Mouse (Mus musculus): ENCODE results near the gene Eif4a1. TPM values are rescaled to one million over a fixed set of nuclear protein-coding genes. Genes with fewer than 3 reads are reported as not detected.

Eif4a1 gene
- total and polyA plus RNA-seq, 3 experiments: 114 to 1,689 (median 634) TPM

GRCm38 (mm10) chr11:69684128-69684745 lies 12.0 kb upstream of the Eif4a1 start (continued):
- no peak for TF ChIP-seq JUND (IDR thresholded peaks at IDR 0.05; ENCODE audit: low read depth, low read length)
- no peak for TF ChIP-seq POLR2AphosphoS2 (IDR thresholded peaks at IDR 0.05; ENCODE audit: low read length)
- no peak for TF ChIP-seq EP300 (IDR thresholded peaks at IDR 0.05; ENCODE audit: low read depth in 1 of 2, low read length in 2 of 2)

- H3K36me3 ChIP-seq (ENCODE audit: control insufficient read depth in 1 of 2, insufficient read depth in 2 of 2, low read length in 2 of 2): peaks cover 4 to 15% of the 10 kb centered on the region in 2 experiments; a peak in 3 of 4 replicates
- peaks cover 6 to 12% of the 10 kb centered on the region in 2 experiments; a peak in 3 of 4 replicates for H3K4me1 ChIP-seq (ENCODE audit: control insufficient read depth in 1 of 2, insufficient read depth in 2 of 2, low read length in 2 of 2)
- TF ChIP-seq POLR2AphosphoS5 (IDR thresholded peaks at IDR 0.05; ENCODE audit: borderline replicate concordance, low read depth, low read length): no peak
- no peak for TF ChIP-seq RAD21 (IDR thresholded peaks at IDR 0.05; ENCODE audit: low read depth, low read length)
- TF ChIP-seq MAZ (IDR thresholded peaks at IDR 0.05; ENCODE audit: low read depth, low read length): no peak
- no peak for TF ChIP-seq MYB (IDR thresholded peaks at IDR 0.05; ENCODE audit: low read depth, low read length)
- no peak for TF ChIP-seq E2F4 (IDR thresholded peaks at IDR 0.05; ENCODE audit: borderline replicate concordance, low read depth, low read length)
- no peak for TF ChIP-seq CTCF (IDR thresholded peaks at IDR 0.05 in 2 of 3, conservative IDR thresholded peaks at IDR 0.05 in 1 of 3; ENCODE audit: control insufficient read depth in 1 of 3, insufficient read depth in 1 of 3, low read depth in 2 of 3, low read length in 3 of 3, poor library complexity in 1 of 3, severe bottlenecking in 1 of 3)
- no peak for TF ChIP-seq NELFE (IDR thresholded peaks at IDR 0.05; ENCODE audit: low read depth, low read length)
- no peak for TF ChIP-seq ETS1 (IDR thresholded peaks at IDR 0.05; ENCODE audit: low read depth, low read length)
- no peak for TF ChIP-seq RCOR1 (IDR thresholded peaks at IDR 0.05; ENCODE audit: low read depth, low read length)
- H3K79me2 ChIP-seq (ENCODE audit: control insufficient read depth, insufficient read depth, low read length, poor library complexity): peaks cover 24% of the 10 kb centered on the region
- no peak overlapping the region for H3K27ac ChIP-seq (ENCODE audit: control insufficient read depth, low read depth, low read length)
- no peak for DNase-seq (ENCODE audit: low read depth, low spot score)
- H3K9ac ChIP-seq (ENCODE audit: control insufficient read depth, low read depth, low read length, poor library complexity, severe bottlenecking): no peak overlapping the region
- H3K9me3 ChIP-seq (replicated peaks; ENCODE audit: insufficient read depth, low read length): no peaks in the 10 kb centered on the region
- H3K27me3 ChIP-seq (ENCODE audit: control insufficient read depth in 1 of 2, insufficient read depth in 2 of 2, low read length in 2 of 2): no peaks in the 10 kb centered on the region
- H3K4me3 ChIP-seq (ENCODE audit: control insufficient read depth in 1 of 2, insufficient read depth in 1 of 2, low read depth in 2 of 2, low read length in 2 of 2): no peak overlapping the region
Observed at GRCm38 (mm10) chr11:69683576-69683975, 11.4 kb upstream of the Eif4a1 start.

- Histone ChIP-seq H3K36me3 (ENCODE audit: control insufficient read depth in 1 of 2, insufficient read depth in 2 of 2, low read length in 2 of 2) (peaks cover 10 to 18% of the 10 kb centered on the region in 2 experiments), H3K4me1 (ENCODE audit: control insufficient read depth in 1 of 2, insufficient read depth in 2 of 2, low read length in 2 of 2) (peaks cover 6 to 12% of the 10 kb centered on the region in 2 experiments; a peak in 3 of 4 replicates), H3K9ac (ENCODE audit: control insufficient read depth, low read depth, low read length, poor library complexity, severe bottlenecking) (peak overlapping the region; percentile 85), H3K27me3 (ENCODE audit: control insufficient read depth in 1 of 2, insufficient read depth in 2 of 2, low read length in 2 of 2) (no peaks in the 10 kb centered on the region), H3K9me3 (replicated peaks; ENCODE audit: insufficient read depth, low read length) (no peaks in the 10 kb centered on the region), H3K79me2 (ENCODE audit: control insufficient read depth, insufficient read depth, low read length, poor library complexity) (peaks cover 24% of the 10 kb centered on the region), H3K27ac (ENCODE audit: control insufficient read depth, low read depth, low read length) (no peak overlapping the region), H3K4me3 (ENCODE audit: control insufficient read depth in 1 of 2, insufficient read depth in 1 of 2, low read depth in 2 of 2, low read length in 2 of 2) (peak overlapping the region; percentile 61 to 69)
- peak; percentile 97 for DNase-seq (ENCODE audit: low read depth, low spot score)
- TF ChIP-seq SMC3 (IDR thresholded peaks at IDR 0.05; ENCODE audit: low read depth, low read length) (peak; percentile 88), RCOR1 (IDR thresholded peaks at IDR 0.05; ENCODE audit: low read depth, low read length) (no peak), MAX (IDR thresholded peaks at IDR 0.05; ENCODE audit: low read length) (0 out of 2 replicates have a peak, but pooled peaks have one; percentile 22), ZMIZ1 (IDR thresholded peaks at IDR 0.05; ENCODE audit: low read depth, low read length) (no peak), ZKSCAN1 (IDR thresholded peaks at IDR 0.05; ENCODE audit: low read depth, low read length) (no peak), POLR2AphosphoS2 (IDR thresholded peaks at IDR 0.05; ENCODE audit: low read length) (no peak), MAFK (IDR thresholded peaks at IDR 0.05; ENCODE audit: borderline replicate concordance, low read depth, low read length) (no peak), SIN3A (IDR thresholded peaks at IDR 0.05; ENCODE audit: low read length) (peak; percentile 90), MAZ (IDR thresholded peaks at IDR 0.05; ENCODE audit: low read depth, low read length) (no peak; the same call in 1 of the 2 replicates), MEF2A (IDR thresholded peaks at IDR 0.05; ENCODE audit: extremely low read depth, insufficient replicate concordance, low read depth, low read length, poor library complexity, severe bottlenecking) (no peak), CTCF (IDR thresholded peaks at IDR 0.05 in 2 of 3, conservative IDR thresholded peaks at IDR 0.05 in 1 of 3; ENCODE audit: control insufficient read depth in 1 of 3, insufficient read depth in 1 of 3, low read depth in 2 of 3, low read length in 3 of 3, poor library complexity in 1 of 3, severe bottlenecking in 1 of 3) (peak; percentile 95 to 98 (median 96)), TBP (IDR thresholded peaks at IDR 0.05; ENCODE audit: low read depth, low read length) (0 out of 2 replicates have a peak, but pooled peaks have one; percentile 44), MYB (IDR thresholded peaks at IDR 0.05; ENCODE audit: low read depth, low read length) (no peak), POLR2A (IDR thresholded peaks at IDR 0.05; ENCODE audit: control insufficient read depth in 1 of 2, insufficient read depth in 1 of 2, low read depth in 1 of 2, low read length in 2 of 2, poor library complexity in 1 of 2) (no peak), BHLHE40 (IDR thresholded peaks at IDR 0.05; ENCODE audit: borderline replicate concordance, low read depth, low read length) (no peak), MXI1 (IDR thresholded peaks at IDR 0.05; ENCODE audit: low read depth, low read length) (no peak; the same call in 1 of the 2 replicates), TCF12 (IDR thresholded peaks at IDR 0.05; ENCODE audit: low read depth, low read length) (no peak), USF1 (IDR thresholded peaks at IDR 0.05; ENCODE audit: low read depth, low read length) (no peak), POLR2AphosphoS5 (IDR thresholded peaks at IDR 0.05; ENCODE audit: borderline replicate concordance, low read depth, low read length) (no peak), E2F4 (IDR thresholded peaks at IDR 0.05; ENCODE audit: borderline replicate concordance, low read depth, low read length) (no peak), HCFC1 (IDR thresholded peaks at IDR 0.05; ENCODE audit: low read depth, low read length) (no peak)
Observed at GRCm38 (mm10) chr11:69682840-69683533, 10.8 kb upstream of the Eif4a1 start.

All from MEL (cell line).